Mouse (Mus musculus): ENCODE measurements around the gene Numa1.
"Not testable (repeated sequence)": the region's sequence is repeated elsewhere in the genome, so short reads cannot be mapped to it uniquely, and the experiment has no call there.

The Numa1 gene

DNA sequence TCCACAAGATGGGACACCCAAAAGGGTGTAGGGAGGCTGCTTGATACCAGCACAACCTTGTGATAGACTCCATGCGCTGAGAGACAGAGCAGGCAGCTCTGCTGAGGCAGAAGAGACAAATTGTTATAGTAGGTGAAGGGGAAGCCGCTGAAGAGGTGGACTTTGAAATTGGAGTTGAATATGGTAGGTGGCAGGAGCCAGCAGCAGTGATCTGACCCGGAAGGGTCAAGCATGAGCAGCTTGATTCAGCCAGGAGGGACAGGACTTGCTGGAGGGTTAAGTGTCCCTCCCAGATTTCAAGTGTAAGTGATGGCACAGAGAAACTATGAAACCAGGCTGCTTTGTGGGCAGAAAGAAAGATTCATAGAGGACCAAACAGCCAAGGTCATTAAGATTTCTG lies 51.2 kb downstream of the Numa1 start:
- no peak for DNase-seq (ENCODE audit: low spot score in 2 of 2)

- no peak for DNase-seq (ENCODE audit: low spot score in 2 of 2)
Measured at GRCm38 (mm10) chr7:101994241-101994640, 60.3 kb downstream of the Numa1 start.

- peak; percentile 74 to 87 for DNase-seq (ENCODE audit: low spot score in 2 of 2)
Measured at GRCm38 (mm10) chr7:101998194-101998927, 64.5 kb downstream of the Numa1 start.

GRCm38 (mm10) chr7:101999461-102000151 lies 65.7 kb downstream of the Numa1 start:
- DNase-seq (ENCODE audit: low spot score in 2 of 2), result no peak

GRCm38 (mm10) chr7:102000296-102000695 lies 66.4 kb downstream of the Numa1 start:
- no peak for DNase-seq (ENCODE audit: low spot score in 2 of 2)

- DNase-seq (ENCODE audit: low spot score in 2 of 2), result no peak
Measured at GRCm38 (mm10) chr7:102000921-102001630, 67.2 kb downstream of the Numa1 start.

DNA sequence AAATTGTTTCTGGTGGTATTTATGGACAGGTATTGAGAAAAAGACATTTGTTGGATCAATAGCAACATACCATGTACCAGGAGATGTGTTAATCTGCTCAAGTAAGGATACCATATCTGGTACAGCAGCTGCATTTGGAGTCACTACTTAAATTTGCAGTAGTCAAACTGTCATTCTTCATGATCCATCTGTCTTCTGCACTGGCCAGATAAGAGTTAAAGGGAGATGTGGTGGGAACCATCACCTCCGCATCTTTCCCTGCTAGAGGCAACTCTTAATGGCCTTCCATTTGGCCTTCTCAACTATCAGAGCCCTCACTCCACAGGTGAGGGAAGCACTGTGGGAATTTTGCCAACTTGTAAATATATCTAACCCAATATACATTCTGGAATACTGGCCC lies 72.6 kb downstream of the Numa1 start:
- DNase-seq (ENCODE audit: low spot score in 2 of 2), result no peak

- DNase-seq (ENCODE audit: low spot score in 2 of 2), result no peak
Measured at GRCm38 (mm10) chr7:102011855-102012254, 77.9 kb downstream of the Numa1 start.

DNA sequence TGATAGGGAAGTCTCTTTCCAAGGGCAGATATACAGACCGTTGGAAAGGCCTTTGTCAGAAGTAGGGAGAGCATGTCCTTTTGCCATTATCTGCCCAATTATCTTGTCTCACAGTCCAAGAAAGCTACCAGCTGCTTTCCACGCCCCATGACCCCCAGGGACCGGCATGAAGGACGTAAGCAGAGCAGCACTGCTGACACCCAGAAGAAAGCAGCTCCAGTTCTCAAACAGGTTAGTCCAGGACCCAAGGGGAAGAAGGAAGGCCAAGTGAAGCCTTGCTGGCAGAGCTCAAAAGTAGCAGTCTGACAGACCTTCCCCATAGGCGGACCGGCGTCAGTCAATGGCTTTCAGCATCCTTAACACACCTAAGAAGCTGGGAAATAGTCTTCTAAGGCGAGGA lies 79.5 kb downstream of the Numa1 start:
- DNase-seq (ENCODE audit: low spot score in 2 of 2), result no peak

GRCm38 (mm10) chr7:102014995-102015394 lies 81.1 kb downstream of the Numa1 start:
- DNase-seq (ENCODE audit: low spot score in 2 of 2), result no peak

DNA sequence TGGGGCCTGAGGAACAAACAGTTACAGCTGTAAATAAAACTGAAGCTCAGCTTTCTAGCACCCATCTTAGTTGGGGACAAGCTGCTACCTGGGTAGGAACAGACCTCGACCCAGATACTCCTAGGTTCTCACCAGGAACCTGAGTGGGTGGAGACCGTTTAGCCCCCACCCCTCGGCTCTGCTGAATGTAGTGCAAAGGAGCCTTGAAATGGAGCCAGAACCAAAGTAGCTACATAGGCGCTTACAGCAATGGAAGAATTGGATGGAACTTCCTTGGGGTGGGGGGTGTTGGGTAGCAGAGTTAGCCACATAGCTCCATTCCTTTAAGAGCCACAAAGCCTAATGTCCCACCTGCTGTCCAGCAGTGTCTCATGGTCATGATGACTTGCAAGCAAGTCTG lies 83.0 kb downstream of the Numa1 start:
- DNase-seq (ENCODE audit: low spot score in 2 of 2), result no peak

- DNase-seq (ENCODE audit: low spot score in 2 of 2), result no peak
Measured at GRCm38 (mm10) chr7:102017452-102017851, 83.5 kb downstream of the Numa1 start.

DNA sequence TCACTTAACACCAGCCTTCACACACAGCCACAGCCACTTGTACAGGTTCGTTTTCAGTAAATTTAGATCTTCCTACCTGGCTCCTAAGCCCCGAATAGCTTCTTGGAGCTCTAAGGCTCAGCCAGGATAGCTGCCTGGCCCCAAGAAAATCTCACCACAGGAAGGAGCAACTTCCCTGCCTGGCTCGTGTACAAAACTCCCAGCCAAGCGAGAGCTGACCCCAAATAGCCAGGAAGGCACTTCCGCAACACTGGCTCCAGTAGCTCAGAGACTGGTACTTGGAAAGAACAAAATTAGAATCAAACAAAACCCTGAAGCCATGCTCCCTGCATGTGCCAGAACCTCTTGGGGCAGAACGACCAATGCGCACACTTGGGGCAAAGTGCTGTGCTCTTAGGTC lies 84.1 kb downstream of the Numa1 start:
- no peak for DNase-seq (ENCODE audit: low spot score in 2 of 2)

- no peak for DNase-seq (ENCODE audit: low spot score in 2 of 2)
Measured at GRCm38 (mm10) chr7:102018590-102018989, 84.7 kb downstream of the Numa1 start, which contains the start of gene Il18bp. Gene Il18bp, minus strand, starts transcription at chr7:102018690.

DNA sequence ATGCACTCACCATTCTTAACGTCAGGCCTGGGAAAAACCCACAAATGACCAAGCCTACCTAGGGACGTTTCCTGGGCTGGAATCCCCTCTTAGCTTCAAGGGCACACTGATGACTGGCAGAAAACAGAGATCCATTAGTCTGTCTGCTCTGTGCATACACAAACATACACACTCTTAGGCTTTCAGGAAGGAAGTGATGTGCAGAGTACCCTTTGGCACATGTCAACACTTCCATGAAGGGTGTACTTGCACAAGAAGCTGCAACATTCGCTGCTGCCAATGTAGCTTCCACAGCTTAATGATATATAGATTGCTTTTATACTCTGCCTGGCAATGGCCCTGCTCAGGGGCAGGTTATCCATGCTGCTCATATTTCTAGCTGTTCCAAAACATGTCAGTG lies 85.5 kb downstream of the Numa1 start:
- DNase-seq (ENCODE audit: low spot score in 2 of 2), result no peak

DNA sequence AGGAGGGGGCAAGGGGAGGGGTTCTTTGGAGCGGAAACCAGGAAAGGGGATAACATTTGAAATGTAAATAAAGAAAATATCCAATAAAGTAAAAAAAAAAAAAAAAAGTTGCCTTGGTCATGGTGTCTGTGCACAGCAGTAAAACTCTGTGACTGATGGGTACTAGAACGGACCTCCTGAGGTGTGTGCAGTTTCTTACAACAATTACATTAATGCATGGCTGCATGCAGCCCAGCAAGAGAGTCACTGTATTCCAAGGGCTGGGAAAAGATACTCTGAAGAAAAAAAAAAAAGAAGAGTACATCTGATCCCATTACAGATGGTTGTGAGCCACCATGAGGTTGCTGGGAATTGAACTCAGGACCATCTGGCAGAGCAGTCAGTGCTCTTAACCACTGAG lies 87.0 kb downstream of the Numa1 start:
- DNase-seq (ENCODE audit: low spot score in 2 of 2), result not testable (repeated sequence)

DNA sequence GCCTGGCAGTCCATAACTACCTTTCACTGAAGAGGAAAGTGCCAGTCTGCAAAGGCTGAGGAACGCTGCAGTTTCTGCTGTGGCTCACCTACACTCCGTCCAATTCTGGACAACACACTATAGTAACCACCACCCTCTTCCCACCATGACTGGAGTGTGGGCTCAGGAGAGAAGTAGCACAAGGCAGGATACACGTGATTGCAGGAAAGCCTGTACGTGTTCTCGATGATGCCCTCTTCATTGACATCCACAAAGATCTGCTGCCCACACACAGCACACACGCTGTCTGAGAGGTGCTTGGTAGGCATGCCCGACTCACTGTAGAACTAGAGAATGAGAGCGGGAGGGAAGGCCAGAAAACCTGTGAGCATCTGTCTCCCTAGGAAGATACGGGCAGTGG lies 89.9 kb downstream of the Numa1 start:
- no peak for DNase-seq (ENCODE audit: low spot score in 2 of 2)

GRCm38 (mm10) chr7:102025187-102026119 lies 91.5 kb downstream of the Numa1 start:
- no peak for DNase-seq (ENCODE audit: low spot score in 2 of 2)

- no peak for DNase-seq (ENCODE audit: low spot score in 2 of 2)
Measured at GRCm38 (mm10) chr7:102034904-102035303, 101.0 kb downstream of the Numa1 start.

- no peak for DNase-seq (ENCODE audit: low spot score in 2 of 2)
Measured at GRCm38 (mm10) chr7:102035534-102035933, 101.6 kb downstream of the Numa1 start.

DNA sequence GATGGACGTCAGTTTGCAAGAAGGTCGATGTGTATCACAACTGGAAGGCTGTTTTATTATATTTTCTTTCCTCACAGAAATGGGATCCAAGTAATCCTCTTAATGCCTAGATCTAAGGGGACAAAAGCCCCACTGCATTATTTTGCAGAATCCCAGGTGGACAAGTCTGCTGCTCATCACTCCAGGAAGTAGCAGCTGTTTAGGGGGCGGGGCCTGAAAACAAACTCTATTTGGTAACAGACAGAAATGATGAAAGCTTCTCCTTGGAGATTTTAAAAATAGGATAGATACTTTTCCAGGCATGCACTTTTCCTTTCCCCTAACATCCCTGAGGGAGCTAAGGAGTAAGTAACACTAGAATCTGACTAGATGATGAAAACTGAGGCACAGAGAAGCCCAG lies 103.4 kb downstream of the Numa1 start:
- no peak for DNase-seq (ENCODE audit: low spot score in 2 of 2)

GRCm38 (mm10) chr7:102042314-102042713 lies 108.4 kb downstream of the Numa1 start:
- DNase-seq (ENCODE audit: low spot score in 2 of 2), result no peak
